Mouse (Mus musculus): Measurements from ENCODE around the gene Pam. TPM values are rescaled to one million over a fixed set of nuclear protein-coding genes. Genes with fewer than 3 reads are reported as not detected.

The Pam gene
- polyA plus RNA-seq, 1 experiment from 2014 or later: 76.4 TPM

DNA sequence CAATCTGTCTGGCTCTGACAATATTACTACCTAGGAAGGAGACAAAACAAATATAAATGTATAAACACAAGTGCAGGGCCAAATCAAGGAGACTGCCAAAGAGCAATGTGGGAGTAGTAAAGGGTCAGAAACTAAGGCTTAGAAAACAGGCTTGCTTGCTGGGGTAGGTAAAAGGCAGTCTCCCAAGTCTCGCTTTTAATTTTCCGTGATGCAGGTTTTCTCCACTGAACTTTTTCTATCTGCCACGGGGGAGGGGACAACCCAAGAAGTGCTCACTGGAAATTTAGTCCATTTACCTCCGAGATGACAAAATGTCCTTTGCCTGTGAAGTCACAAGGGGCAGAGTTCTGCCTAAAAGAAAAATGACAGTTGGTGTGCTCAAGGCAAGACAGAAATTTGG lies 21.6 kb downstream of the Pam start:
- no peak for DNase-seq (ENCODE audit: low spot score)
- Histone ChIP-seq H3K9me3 (ENCODE audit: control insufficient read depth, low read length) (no peaks in the 10 kb centered on the region), H3K4me2 (replicated peaks; ENCODE audit: low read depth) (no peak overlapping the region), H3K27ac (replicated peaks) (no peak overlapping the region), H3K36me3 (ENCODE audit: control insufficient read depth, insufficient read depth, low read length) (no peaks in the 10 kb centered on the region), H3K9ac (ENCODE audit: low read length) (no peak overlapping the region), H3K27me3 (ENCODE audit: control insufficient read depth, insufficient read depth, low read length) (no peaks in the 10 kb centered on the region), H3K4me1 (replicated peaks; ENCODE audit: control insufficient read depth, insufficient read depth) (no peaks in the 10 kb centered on the region), H3K4me3 (ENCODE audit: low read depth, low read length) (no peak overlapping the region)
- WGBS: 60% methylated on average over 4 of the region's 4 CpGs
- TF ChIP-seq EP300 (optimal IDR thresholded peaks at IDR 0.05) (no peak), CTCF (IDR thresholded peaks at IDR 0.05; ENCODE audit: low read depth) (no peak)
- no peak for ATAC-seq (ENCODE audit: low FRiP score, low TSS enrichment)

DNA sequence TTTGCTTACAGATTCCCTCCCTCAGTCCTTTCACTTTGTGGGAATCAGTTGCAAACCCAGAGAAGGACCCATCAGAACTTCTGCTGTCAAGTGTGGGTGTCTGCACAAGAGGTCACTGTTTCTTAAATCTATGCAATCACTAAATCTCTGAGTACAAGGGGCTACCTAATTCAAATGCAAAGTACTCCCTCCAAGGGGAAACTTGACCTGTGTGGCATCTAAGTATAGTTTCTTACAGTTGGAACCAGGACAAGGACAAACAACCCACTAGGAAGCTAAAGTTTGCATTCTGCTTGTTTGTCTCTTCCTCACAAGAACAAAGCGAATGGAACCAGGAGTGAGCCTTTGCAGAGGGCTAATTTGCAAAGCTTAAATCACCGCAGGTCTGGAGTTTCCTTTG lies 22.3 kb downstream of the Pam start:
- no peaks in the 10 kb centered on the region for H3K36me3 ChIP-seq (ENCODE audit: control insufficient read depth, insufficient read depth, low read length)
- H3K9me3 ChIP-seq (ENCODE audit: control insufficient read depth, low read length): no peaks in the 10 kb centered on the region
- H3K4me3 ChIP-seq (ENCODE audit: low read depth, low read length): no peak overlapping the region
- no peak overlapping the region for H3K9ac ChIP-seq (ENCODE audit: low read length)
- DNase-seq (ENCODE audit: low spot score): no peak
- no peak overlapping the region for H3K4me2 ChIP-seq (replicated peaks; ENCODE audit: low read depth)
- H3K27me3 ChIP-seq (ENCODE audit: control insufficient read depth, insufficient read depth, low read length): no peaks in the 10 kb centered on the region
- WGBS: 66% methylated on average over 2 of the region's 2 CpGs
- ATAC-seq (ENCODE audit: low FRiP score, low TSS enrichment): no peak
- TF ChIP-seq EP300 (optimal IDR thresholded peaks at IDR 0.05) (no peak), CTCF (IDR thresholded peaks at IDR 0.05; ENCODE audit: low read depth) (no peak)
- no peaks in the 10 kb centered on the region for H3K4me1 ChIP-seq (replicated peaks; ENCODE audit: control insufficient read depth, insufficient read depth)
- no peak overlapping the region for H3K27ac ChIP-seq (replicated peaks)

DNA sequence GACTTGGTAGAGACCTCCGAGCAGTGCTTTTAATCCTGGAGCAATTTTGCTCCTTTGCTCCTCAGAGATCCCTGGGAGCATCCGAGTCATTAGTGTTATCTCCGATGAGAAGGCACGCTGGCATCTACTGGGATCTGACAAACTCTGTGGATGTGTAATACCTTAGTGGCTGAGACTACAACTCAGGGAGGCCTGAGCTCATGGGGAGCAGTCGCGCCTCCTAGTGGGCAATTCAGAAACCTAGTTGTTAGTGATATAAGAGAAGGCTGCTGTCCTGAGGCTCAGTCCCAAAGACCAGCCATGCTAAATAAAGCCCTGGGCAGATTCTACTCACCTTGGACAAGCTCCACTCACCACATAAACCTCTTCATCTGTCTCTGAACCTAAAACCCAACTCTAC lies 23.4 kb downstream of the Pam start:
- DNase-seq (ENCODE audit: low spot score): peak; percentile 45
- Histone ChIP-seq H3K27me3 (ENCODE audit: control insufficient read depth, insufficient read depth, low read length) (no peaks in the 10 kb centered on the region), H3K9me3 (ENCODE audit: control insufficient read depth, low read length) (no peaks in the 10 kb centered on the region), H3K9ac (ENCODE audit: low read length) (no peak overlapping the region), H3K4me2 (replicated peaks; ENCODE audit: low read depth) (no peak overlapping the region), H3K36me3 (ENCODE audit: control insufficient read depth, insufficient read depth, low read length) (no peaks in the 10 kb centered on the region), H3K4me1 (replicated peaks; ENCODE audit: control insufficient read depth, insufficient read depth) (no peaks in the 10 kb centered on the region), H3K27ac (replicated peaks) (no peak overlapping the region), H3K4me3 (ENCODE audit: low read depth, low read length) (no peak overlapping the region)
- WGBS: 62% methylated on average over 6 of the region's 6 CpGs
- TF ChIP-seq EP300 (optimal IDR thresholded peaks at IDR 0.05) (no peak), CTCF (IDR thresholded peaks at IDR 0.05; ENCODE audit: low read depth) (peak; percentile 67)
- ATAC-seq (ENCODE audit: low FRiP score, low TSS enrichment): peak; percentile 51; the same call in 1 of the 2 replicates

DNA sequence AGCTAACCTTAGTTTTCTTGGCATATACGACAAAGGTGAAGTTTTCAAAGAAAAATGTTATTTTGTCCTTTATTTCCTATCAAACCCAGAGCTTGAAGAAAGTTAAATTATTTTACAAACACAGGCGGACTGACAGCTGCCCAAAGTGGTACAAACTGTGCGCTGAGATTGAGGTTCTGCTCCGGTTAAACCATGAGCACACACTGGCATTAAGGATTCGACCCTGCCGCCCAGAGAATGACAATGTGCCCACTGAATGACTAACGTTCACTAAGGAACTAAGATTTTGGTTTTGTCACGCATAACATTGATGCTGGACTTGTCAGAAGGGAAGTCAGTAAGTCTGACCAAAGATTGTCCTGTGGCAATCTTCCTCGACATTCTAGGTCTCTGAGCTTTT lies 24.0 kb downstream of the Pam start:
- 87% methylated on average over 9 of the region's 9 CpGs for WGBS
- ATAC-seq (ENCODE audit: low FRiP score, low TSS enrichment): no peak

DNA sequence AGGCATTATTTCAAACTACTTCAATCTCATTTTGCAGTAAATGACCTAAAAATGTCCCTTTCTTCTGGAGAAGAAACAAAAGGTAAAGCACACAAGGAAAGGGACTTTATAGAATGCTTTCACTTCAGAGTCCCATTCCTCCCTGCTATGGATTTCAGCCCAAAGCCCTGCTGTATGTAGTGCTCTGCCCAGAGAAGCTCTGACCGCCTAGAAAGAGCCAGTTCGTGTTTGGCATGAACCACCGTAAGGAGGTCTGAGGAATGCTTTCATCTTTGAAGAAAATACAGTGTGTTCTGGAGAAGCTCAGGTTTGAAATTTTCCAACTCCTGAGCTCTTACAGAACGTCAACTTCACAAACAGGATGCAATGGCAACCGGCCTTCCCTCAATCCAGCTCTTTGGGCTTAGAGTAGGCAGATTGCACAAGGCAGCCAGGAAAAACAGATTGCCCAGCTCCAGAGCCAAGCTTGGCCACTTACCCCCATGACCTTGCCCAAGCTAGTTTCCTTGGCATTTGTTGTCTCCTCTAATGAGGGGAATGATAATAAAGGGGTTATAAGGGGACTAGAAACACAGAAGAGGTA lies 24.6 kb downstream of the Pam start:
- no peak for DNase-seq (ENCODE audit: low spot score)
- H3K4me3 ChIP-seq (ENCODE audit: low read depth, low read length): no peak overlapping the region
- no peak for ATAC-seq (ENCODE audit: low FRiP score, low TSS enrichment)
- H3K36me3 ChIP-seq (ENCODE audit: control insufficient read depth, insufficient read depth, low read length): no peaks in the 10 kb centered on the region
- H3K27me3 ChIP-seq (ENCODE audit: control insufficient read depth, insufficient read depth, low read length): no peaks in the 10 kb centered on the region
- no peaks in the 10 kb centered on the region for H3K9me3 ChIP-seq (ENCODE audit: control insufficient read depth, low read length)
- H3K27ac ChIP-seq (replicated peaks): peak overlapping the region; percentile 24; the same call in 1 of the 2 replicates
- TF ChIP-seq EP300 (optimal IDR thresholded peaks at IDR 0.05) (no peak), CTCF (IDR thresholded peaks at IDR 0.05; ENCODE audit: low read depth) (no peak)
- WGBS: 52% methylated on average over 5 of the region's 5 CpGs
- H3K9ac ChIP-seq (ENCODE audit: low read length): no peak overlapping the region
- no peak overlapping the region for H3K4me2 ChIP-seq (replicated peaks; ENCODE audit: low read depth)
- no peaks in the 10 kb centered on the region for H3K4me1 ChIP-seq (replicated peaks; ENCODE audit: control insufficient read depth, insufficient read depth)

More for the DNA sequence above, 24.0 kb downstream of the Pam start:
- H3K27ac ChIP-seq (replicated peaks): no peak overlapping the region
- no peaks in the 10 kb centered on the region for H3K9me3 ChIP-seq (ENCODE audit: control insufficient read depth, low read length)
- TF ChIP-seq CTCF (IDR thresholded peaks at IDR 0.05; ENCODE audit: low read depth) (no peak), EP300 (optimal IDR thresholded peaks at IDR 0.05) (no peak)
- DNase-seq (ENCODE audit: low spot score): no peak
- H3K36me3 ChIP-seq (ENCODE audit: control insufficient read depth, insufficient read depth, low read length): no peaks in the 10 kb centered on the region
- H3K4me1 ChIP-seq (replicated peaks; ENCODE audit: control insufficient read depth, insufficient read depth): no peaks in the 10 kb centered on the region
- H3K9ac ChIP-seq (ENCODE audit: low read length): no peak overlapping the region
- no peaks in the 10 kb centered on the region for H3K27me3 ChIP-seq (ENCODE audit: control insufficient read depth, insufficient read depth, low read length)
- H3K4me3 ChIP-seq (ENCODE audit: low read depth, low read length): no peak overlapping the region
- no peak overlapping the region for H3K4me2 ChIP-seq (replicated peaks; ENCODE audit: low read depth)

DNA sequence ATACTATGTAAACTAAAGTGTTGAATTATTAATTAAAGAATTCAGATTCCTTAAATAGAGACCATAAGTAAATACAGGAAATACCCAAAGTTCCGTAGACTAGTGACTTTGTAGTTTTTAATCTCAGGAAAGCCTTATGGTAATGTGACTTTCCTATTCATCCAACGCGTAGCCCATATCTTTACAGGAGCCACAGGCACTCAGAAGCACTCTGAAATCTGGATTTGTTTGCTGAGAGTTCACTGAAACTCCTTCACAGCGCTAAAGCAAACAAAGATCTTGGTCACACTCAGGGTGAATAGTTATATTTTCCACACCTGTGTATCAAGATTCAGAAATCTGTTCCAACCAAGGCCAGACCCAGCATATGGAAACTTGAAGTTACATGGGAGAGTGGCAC lies 27.3 kb downstream of the Pam start:
- no peak overlapping the region for H3K27ac ChIP-seq (replicated peaks)

More for the DNA sequence above, 27.3 kb downstream of the Pam start:
- Histone ChIP-seq H3K9me3 (ENCODE audit: control insufficient read depth, low read length) (no peaks in the 10 kb centered on the region), H3K4me3 (ENCODE audit: low read depth, low read length) (no peak overlapping the region), H3K4me1 (replicated peaks; ENCODE audit: control insufficient read depth, insufficient read depth) (no peaks in the 10 kb centered on the region), H3K36me3 (ENCODE audit: control insufficient read depth, insufficient read depth, low read length) (no peaks in the 10 kb centered on the region), H3K4me2 (replicated peaks; ENCODE audit: low read depth) (no peak overlapping the region), H3K27me3 (ENCODE audit: control insufficient read depth, insufficient read depth, low read length) (no peaks in the 10 kb centered on the region), H3K9ac (ENCODE audit: low read length) (no peak overlapping the region)
- ATAC-seq (ENCODE audit: low FRiP score, low TSS enrichment) (no peak), DNase-seq (ENCODE audit: low spot score) (no peak)
- 75% methylated on average over 4 of the region's 4 CpGs for WGBS
- no peak for TF ChIP-seq EP300 (optimal IDR thresholded peaks at IDR 0.05)
- no peak for TF ChIP-seq CTCF (IDR thresholded peaks at IDR 0.05; ENCODE audit: low read depth)

All from stomach, postnatal 0 days (tissue).